Mouse (Mus musculus) embryonic facial prominence, embryonic 15.5 days (tissue): ENCODE measurements at regions not wholly inside any gene's neighbourhood (a gene's known extent, or its start where the extent isn't known, plus 50 kb on each side); places are given as distances from the start of the nearest gene placed in this dataset.
A peak's percentile ranks its signal among the peaks of the same experiment; 100 is the strongest.

Source experiments
- ATAC-seq: fragments of 200-750 bp; cut with Nextera tagmentation; 2 replicates; pipeline ENCODE4 v1.8.0; 2017; ENCODE audit warnings: low read depth, moderate TSS enrichment; ENCODE audit not compliant: insufficient number of reproducible peaks, low FRiP score, low TSS enrichment
- H3K27ac ChIP-seq: fragments of 300-500 bp; sonication (generic); replicated peaks from 2 replicates; pipeline ENCODE4 v1.5.1; 2015; ENCODE audit warnings: mild to moderate bottlenecking, inconsistent platforms
- H3K27me3 ChIP-seq: fragments of 300-500 bp; sonication (generic); 2 replicates; pipeline ENCODE4 v1.6.1; 2015; ENCODE audit warnings: inconsistent platforms
- H3K36me3 ChIP-seq: fragments of 300-500 bp; sonication (generic); 2 replicates; pipeline ENCODE4 v1.6.1; 2015; ENCODE audit warnings: mild to moderate bottlenecking, inconsistent platforms
- H3K4me1 ChIP-seq: fragments of 300-500 bp; sonication (generic); 2 replicates; pipeline ENCODE4 v1.6.1; 2015; ENCODE audit warnings: inconsistent platforms
- H3K4me2 ChIP-seq: fragments of 300-500 bp; sonication (generic); replicated peaks from 2 replicates; pipeline ENCODE4 v1.6.1; 2015; ENCODE audit warnings: mild to moderate bottlenecking, inconsistent platforms
- H3K4me3 ChIP-seq: fragments of 300-500 bp; sonication (generic); replicated peaks from 2 replicates; pipeline ENCODE4 v1.5.1; 2015; ENCODE audit warnings: mild to moderate bottlenecking, inconsistent platforms
- H3K9ac ChIP-seq: fragments of 300-500 bp; sonication (generic); 2 replicates; pipeline ENCODE4 v1.6.1; 2015; ENCODE audit warnings: inconsistent platforms
- H3K9me3 ChIP-seq: fragments of 300-500 bp; sonication (generic); replicated peaks from 2 replicates; pipeline ENCODE4 v1.6.1; 2016; ENCODE audit warnings: inconsistent platforms
- WGBS: fragments of 180-500 bp; shearing (Covaris S2); methylation state at CpG from one replicate; pipeline ENCODE4 v1.1.7; 2015; 5-methylcytosine and 5-hydroxymethylcytosine counted together

DNA sequence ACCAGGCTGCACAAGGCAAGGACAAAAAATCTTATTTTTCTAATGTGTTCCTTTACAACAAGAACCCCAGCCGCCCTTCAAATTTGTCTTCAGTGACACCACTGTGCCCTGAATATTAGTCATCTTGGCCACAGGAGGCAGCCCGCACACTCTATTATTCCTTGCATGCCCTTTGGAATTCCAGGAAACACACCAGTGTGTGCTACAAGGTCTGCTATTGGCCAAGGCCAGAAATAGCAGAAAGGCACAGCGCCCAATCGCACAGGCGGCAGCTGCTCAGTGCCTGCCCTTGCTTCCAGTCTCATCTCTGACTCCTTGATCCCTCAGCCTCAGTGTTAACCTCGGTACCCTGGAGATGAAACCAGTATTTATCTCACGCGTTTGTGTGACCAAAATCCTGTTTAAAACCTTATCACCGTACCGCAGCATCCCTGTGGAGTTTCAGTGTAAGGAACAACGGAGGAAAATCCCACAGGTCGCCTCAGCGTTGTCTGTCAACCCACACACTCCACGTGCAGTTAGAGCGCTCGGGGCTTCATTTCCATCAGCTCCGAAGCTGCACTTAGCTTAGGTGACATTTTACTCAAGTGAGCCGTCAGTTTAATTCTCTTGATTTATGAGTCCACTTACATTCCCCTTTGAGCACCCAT, 194.1 kb downstream of the Dyrk2 start:
- H3K27me3 ChIP-seq: no peaks in the 10 kb centered on the region
- no peak overlapping the region for H3K27ac ChIP-seq
- ATAC-seq: peak; percentile 67; the same call in 1 of the 2 replicates
- no peaks in the 10 kb centered on the region for H3K4me1 ChIP-seq
- H3K9ac ChIP-seq: no peak overlapping the region
- 71% methylated on average over 18 of the region's 18 CpGs for WGBS
- no peaks in the 10 kb centered on the region for H3K9me3 ChIP-seq
- no peak overlapping the region for H3K4me3 ChIP-seq
- H3K36me3 ChIP-seq: no peaks in the 10 kb centered on the region
- H3K4me2 ChIP-seq: no peak overlapping the region

DNA sequence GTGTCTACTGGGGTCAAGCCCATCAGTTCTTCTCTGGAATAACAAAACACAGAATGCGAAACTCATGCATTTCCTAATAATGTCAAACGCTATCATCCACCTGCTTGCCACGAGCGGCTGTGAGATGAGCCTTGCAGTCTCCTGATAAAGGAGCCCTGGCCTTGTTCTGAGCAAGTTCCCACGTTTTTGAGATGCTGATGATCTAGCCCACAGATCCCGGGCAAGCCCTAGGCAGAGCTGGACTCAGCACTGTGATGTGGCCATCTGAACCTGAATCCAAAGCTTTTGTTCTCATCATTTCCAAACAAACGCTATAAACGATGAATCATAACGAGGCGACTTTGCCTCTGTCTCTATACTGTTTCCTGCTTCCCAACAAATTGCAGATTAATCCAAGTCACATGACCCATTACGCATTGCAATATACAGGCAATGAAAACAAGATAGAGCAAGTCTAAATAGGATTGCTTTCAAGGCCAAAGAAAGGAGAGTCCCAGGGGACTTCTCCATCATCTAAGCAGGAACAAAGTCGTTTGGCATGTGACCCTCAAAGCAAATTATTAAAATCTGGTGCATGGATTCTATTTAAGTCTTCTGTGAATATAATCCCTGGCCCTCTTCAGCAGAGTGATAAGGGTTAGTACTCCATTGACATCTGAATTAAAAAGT, 191.1 kb downstream of the Dyrk2 start:
- no peaks in the 10 kb centered on the region for H3K9me3 ChIP-seq
- ATAC-seq: no peak
- H3K4me2 ChIP-seq: no peak overlapping the region
- H3K4me1 ChIP-seq: no peaks in the 10 kb centered on the region
- no peak overlapping the region for H3K4me3 ChIP-seq
- 72% methylated on average over 12 of the region's 12 CpGs for WGBS
- H3K9ac ChIP-seq: no peak overlapping the region
- H3K27ac ChIP-seq: no peak overlapping the region
- H3K27me3 ChIP-seq: no peaks in the 10 kb centered on the region
- no peaks in the 10 kb centered on the region for H3K36me3 ChIP-seq

DNA sequence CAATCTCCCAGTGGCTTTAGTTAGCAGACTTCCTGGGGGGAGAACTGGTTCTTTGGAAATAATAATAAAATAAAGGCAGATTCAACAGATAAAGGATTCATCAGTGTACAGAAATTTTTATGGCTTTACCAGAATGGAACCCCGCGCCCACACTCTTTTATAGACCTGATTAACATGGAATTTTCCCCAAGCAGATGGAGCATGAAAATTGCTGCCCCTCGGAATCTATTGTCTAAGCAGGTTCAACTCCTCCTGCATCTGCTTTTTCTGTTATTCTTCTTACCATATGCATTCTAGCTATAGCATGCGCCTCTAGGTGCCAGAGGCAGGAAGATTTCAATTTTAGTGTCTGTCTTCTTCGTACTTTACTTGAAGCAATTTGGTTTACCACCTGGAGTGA, 190.5 kb downstream of the Dyrk2 start:
- no peaks in the 10 kb centered on the region for H3K4me1 ChIP-seq
- H3K4me3 ChIP-seq: no peak overlapping the region
- H3K27me3 ChIP-seq: no peaks in the 10 kb centered on the region
- no peak overlapping the region for H3K9ac ChIP-seq
- no peak overlapping the region for H3K27ac ChIP-seq
- no peak overlapping the region for H3K4me2 ChIP-seq
- no peak for ATAC-seq
- WGBS: 83% methylated on average over 5 of the region's 5 CpGs
- H3K9me3 ChIP-seq: no peaks in the 10 kb centered on the region
- no peaks in the 10 kb centered on the region for H3K36me3 ChIP-seq

DNA sequence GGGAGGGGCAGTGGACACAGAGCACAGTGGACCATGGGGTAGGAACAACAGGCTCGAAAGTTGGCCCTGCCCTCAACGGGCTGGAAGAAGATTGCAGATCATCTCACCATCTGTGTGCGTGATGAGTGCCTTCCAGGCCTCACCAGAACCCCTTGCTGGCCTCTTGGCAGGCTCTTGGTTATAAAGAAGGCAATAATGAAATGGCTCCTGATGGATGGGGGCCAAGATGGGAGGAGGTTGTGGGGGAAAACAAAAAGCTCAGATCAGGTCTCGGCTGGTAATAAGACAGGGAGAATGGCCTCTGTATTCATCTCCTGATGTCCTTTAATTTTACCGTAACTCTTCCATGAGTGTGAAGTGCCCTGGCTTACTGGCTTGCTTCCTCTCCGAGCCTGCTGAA, 189.1 kb downstream of the Dyrk2 start:
- H3K9me3 ChIP-seq: no peaks in the 10 kb centered on the region
- no peak overlapping the region for H3K27ac ChIP-seq
- no peaks in the 10 kb centered on the region for H3K4me1 ChIP-seq
- no peaks in the 10 kb centered on the region for H3K27me3 ChIP-seq
- no peak for ATAC-seq
- 75% methylated on average over 6 of the region's 6 CpGs for WGBS
- no peak overlapping the region for H3K9ac ChIP-seq
- H3K4me2 ChIP-seq: no peak overlapping the region
- H3K36me3 ChIP-seq: no peaks in the 10 kb centered on the region
- H3K4me3 ChIP-seq: no peak overlapping the region

DNA sequence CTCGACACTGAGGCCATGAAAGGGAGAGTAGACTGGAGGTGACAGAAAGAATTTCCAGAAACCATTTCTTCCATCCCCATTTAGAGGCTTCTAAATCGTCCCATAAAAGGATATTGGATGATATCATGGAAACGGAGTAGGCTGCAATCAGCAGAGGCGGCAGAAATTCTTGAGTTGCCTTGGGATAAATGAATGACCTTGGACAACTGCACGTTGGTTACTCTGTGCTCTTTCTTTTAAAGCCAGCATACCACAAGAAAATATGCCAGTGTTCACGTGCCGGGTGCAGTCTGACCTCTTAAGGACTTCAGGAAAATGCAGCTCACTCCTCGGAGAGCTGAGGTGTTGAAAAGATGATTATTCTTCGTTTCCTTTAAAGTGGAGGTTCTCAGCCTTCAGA, 186.7 kb downstream of the Dyrk2 start:
- H3K4me1 ChIP-seq: no peaks in the 10 kb centered on the region
- H3K9ac ChIP-seq: no peak overlapping the region
- whole genome bisulfite sequencing: 74% methylated on average over 9 of the region's 9 CpGs
- no peak overlapping the region for H3K4me2 ChIP-seq
- no peaks in the 10 kb centered on the region for H3K9me3 ChIP-seq
- no peak overlapping the region for H3K4me3 ChIP-seq
- no peaks in the 10 kb centered on the region for H3K27me3 ChIP-seq
- H3K27ac ChIP-seq: no peak overlapping the region
- no peak for ATAC-seq
- H3K36me3 ChIP-seq: no peaks in the 10 kb centered on the region

DNA sequence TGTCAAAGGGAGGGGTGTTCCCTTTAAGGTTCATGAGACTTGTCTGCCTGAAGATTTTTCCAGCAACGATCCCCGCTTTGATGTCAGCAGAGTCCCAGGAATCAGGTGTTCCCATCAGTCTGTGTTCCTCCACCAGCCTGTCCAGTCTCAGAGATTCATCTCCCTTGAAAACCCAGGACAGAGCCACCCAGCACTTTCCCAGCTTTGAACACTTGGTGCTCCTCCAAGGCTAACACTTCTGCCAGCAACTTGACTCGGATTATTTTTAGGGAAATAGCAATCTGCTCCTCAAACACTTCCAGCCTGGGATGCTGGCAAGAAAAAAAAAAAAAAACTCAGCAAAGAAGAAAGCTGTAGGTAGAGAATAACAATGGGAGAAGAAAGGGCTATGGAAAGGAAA, 170.7 kb downstream of the Dyrk2 start:
- ATAC-seq: no peak
- WGBS: 72% methylated on average over 3 of the region's 3 CpGs
- Histone ChIP-seq H3K27ac (no peak overlapping the region), H3K4me2 (no peak overlapping the region), H3K9ac (no peak overlapping the region), H3K36me3 (no peaks in the 10 kb centered on the region), H3K27me3 (no peaks in the 10 kb centered on the region), H3K4me3 (no peak overlapping the region), H3K4me1 (no peaks in the 10 kb centered on the region), H3K9me3 (no peaks in the 10 kb centered on the region)

DNA sequence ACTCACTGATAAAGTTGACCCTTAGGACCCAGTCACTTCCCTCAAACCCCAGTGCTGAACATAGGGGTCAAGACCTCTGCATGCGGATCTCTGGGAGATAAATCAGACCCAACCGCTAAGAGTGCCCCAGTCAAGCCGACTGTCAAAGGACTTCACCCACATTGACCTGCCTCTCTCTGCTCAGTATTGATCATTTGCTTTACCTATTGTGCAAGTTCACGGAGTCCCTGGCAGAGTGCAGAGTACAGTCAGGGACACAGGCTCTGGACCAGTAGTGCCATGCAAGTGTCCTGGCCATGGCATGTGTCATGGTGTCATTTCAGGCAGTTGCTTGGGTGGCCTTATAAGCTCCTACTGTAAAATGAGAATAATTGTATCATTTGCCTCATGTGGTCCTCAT, 169.9 kb downstream of the Dyrk2 start:
- Histone ChIP-seq H3K27me3 (no peaks in the 10 kb centered on the region), H3K27ac (no peak overlapping the region), H3K9me3 (no peaks in the 10 kb centered on the region), H3K4me3 (no peak overlapping the region), H3K36me3 (no peaks in the 10 kb centered on the region), H3K4me2 (no peak overlapping the region), H3K4me1 (no peaks in the 10 kb centered on the region), H3K9ac (no peak overlapping the region)
- no peak for ATAC-seq
- WGBS: 90% methylated on average over 4 of the region's 4 CpGs

DNA sequence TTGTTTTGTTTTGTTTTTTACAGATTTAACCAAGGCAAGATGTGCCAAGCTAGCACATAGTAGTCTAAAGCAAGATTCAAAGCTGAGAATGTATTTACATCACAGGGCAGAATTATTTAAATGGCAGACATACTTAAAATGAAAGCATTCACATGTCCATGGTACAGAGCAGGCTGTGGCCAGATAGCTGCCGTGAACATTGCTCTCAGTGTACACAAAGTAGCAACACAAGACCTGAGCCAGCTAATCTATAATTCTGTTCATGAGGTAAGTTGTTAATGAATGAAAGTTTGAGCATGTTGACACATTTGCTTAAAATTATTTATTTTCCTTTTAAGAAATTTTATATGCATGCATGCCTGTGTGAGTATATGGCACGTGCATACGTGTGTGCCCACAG, 164.0 kb downstream of the Dyrk2 start:
- no peak for ATAC-seq
- WGBS: 84% methylated on average over 3 of the region's 3 CpGs
- Histone ChIP-seq H3K4me1 (no peaks in the 10 kb centered on the region), H3K9ac (no peak overlapping the region), H3K36me3 (no peaks in the 10 kb centered on the region), H3K27me3 (no peaks in the 10 kb centered on the region), H3K4me3 (no peak overlapping the region), H3K27ac (no peak overlapping the region), H3K9me3 (no peaks in the 10 kb centered on the region), H3K4me2 (no peak overlapping the region)

DNA sequence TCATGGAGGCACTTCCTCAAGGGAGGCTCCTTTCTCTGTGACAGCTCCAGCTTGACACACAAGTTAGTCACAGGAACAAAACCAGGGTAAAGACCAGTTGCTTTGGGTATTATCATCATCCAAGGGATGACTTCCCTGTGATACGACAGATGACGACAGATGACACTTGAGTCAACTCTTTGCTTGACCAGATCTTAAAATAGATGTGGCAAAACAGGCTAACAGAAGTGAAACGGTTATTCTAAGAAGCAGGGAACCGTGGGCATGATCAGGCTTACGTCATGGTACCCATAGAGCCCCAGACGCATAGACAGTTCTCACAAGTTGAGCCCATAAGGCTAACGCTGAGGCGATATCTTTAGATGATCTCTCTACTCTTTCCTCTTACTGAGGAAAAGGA, 160.3 kb downstream of the Dyrk2 start:
- no peak overlapping the region for H3K9ac ChIP-seq
- H3K4me2 ChIP-seq: no peak overlapping the region
- H3K4me1 ChIP-seq: no peaks in the 10 kb centered on the region
- no peak overlapping the region for H3K4me3 ChIP-seq
- ATAC-seq: no peak
- no peaks in the 10 kb centered on the region for H3K9me3 ChIP-seq
- no peaks in the 10 kb centered on the region for H3K36me3 ChIP-seq
- H3K27me3 ChIP-seq: no peaks in the 10 kb centered on the region
- no peak overlapping the region for H3K27ac ChIP-seq
- WGBS: 90% methylated on average over 8 of the region's 8 CpGs

DNA sequence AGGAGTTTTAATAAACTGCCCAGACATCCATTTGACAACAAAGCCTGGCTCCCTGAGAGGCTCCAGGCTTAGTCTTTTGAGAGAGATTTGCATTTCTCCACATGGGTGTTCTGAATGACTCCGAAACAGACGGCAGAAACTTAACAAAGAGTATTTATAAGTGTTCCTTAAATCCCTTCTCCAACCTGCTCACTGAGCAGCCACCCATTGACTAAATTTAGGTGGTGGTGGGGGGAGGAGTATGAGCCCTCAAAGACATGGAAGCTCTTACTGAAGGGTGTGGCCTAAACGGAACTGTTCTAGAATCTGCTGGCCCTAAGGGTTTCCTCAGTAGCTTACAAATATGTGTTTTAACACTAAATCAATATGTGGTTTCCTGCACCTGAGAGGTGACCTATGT, 158.5 kb downstream of the Dyrk2 start:
- no peaks in the 10 kb centered on the region for H3K27me3 ChIP-seq
- H3K4me1 ChIP-seq: no peaks in the 10 kb centered on the region
- no peak overlapping the region for H3K4me2 ChIP-seq
- no peak overlapping the region for H3K9ac ChIP-seq
- H3K36me3 ChIP-seq: no peaks in the 10 kb centered on the region
- no peak for ATAC-seq
- WGBS: 47% methylated on average over 3 of the region's 3 CpGs
- H3K9me3 ChIP-seq: no peaks in the 10 kb centered on the region
- H3K4me3 ChIP-seq: no peak overlapping the region
- no peak overlapping the region for H3K27ac ChIP-seq

DNA sequence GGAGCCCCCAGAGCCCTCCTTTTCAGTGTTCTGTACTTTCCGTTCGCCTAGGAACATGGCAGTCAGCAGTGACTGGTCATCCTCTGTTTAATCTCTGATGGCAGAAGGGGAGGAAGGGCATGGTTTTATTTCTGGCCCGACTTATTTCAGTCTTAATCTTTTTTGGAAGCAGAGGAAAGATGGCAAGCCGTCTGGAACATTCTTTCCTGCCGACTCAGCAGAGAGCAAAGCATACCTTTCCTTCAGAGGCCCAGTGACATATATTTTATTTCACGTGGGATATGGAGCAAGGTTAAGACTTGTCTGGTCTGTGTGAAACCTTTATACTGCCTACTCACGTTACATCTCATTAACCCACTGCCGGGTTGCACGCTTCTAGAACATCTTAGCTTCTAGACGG, 158.1 kb downstream of the Dyrk2 start:
- Histone ChIP-seq H3K27ac (no peak overlapping the region), H3K9me3 (no peaks in the 10 kb centered on the region), H3K9ac (no peak overlapping the region), H3K27me3 (no peaks in the 10 kb centered on the region), H3K4me3 (no peak overlapping the region), H3K36me3 (no peaks in the 10 kb centered on the region), H3K4me2 (no peak overlapping the region), H3K4me1 (no peaks in the 10 kb centered on the region)
- WGBS: 50% methylated on average over 10 of the region's 10 CpGs
- ATAC-seq: no peak

DNA sequence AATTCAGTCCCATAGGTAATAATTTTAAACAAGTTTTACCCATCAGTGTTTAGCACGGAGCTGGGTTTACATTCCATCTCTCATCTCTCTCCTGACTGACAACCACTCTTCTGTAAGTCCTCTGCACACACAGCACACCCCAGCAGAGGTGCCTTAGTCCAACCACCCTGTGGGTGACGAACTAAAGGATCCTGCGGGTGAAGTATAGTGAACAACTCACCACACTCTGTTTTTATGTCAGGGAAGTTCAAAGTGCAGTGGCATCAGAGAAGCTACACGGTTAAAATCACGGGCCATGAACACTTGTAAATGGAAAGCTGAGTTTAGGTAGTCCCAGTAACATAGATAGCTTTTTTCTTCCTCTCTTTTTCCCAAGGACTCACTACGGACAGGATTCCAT, 157.1 kb downstream of the Dyrk2 start:
- H3K9me3 ChIP-seq: no peaks in the 10 kb centered on the region
- H3K4me1 ChIP-seq: no peaks in the 10 kb centered on the region
- ATAC-seq: no peak
- H3K4me3 ChIP-seq: no peak overlapping the region
- no peaks in the 10 kb centered on the region for H3K27me3 ChIP-seq
- no peaks in the 10 kb centered on the region for H3K36me3 ChIP-seq
- H3K27ac ChIP-seq: no peak overlapping the region
- no peak overlapping the region for H3K9ac ChIP-seq
- 83% methylated on average over 6 of the region's 6 CpGs for WGBS
- H3K4me2 ChIP-seq: no peak overlapping the region
